Mouse (Mus musculus) forebrain, embryonic 13.5 days (tissue): Measurements from ENCODE around the gene Rrp12. TPM values are rescaled to one million over a fixed set of nuclear protein-coding genes. Genes with fewer than 3 reads are reported as not detected.
"Not testable (repeated sequence)": the region's sequence is repeated elsewhere in the genome, so short reads cannot be mapped to it uniquely, and the experiment has no call there.

Experiments
- ATAC-seq: fragments of 200-750 bp; cut with Nextera tagmentation; 2 replicates; pipeline ENCODE4 v1.8.0; 2017
- H3K27ac ChIP-seq: fragments of 300-500 bp; sonication (generic); 2 replicates; pipeline ENCODE4 v1.5.1; 2015; ENCODE audit warnings: inconsistent platforms, mild to moderate bottlenecking, moderate library complexity
- H3K27me3 ChIP-seq: fragments of 300-500 bp; sonication (generic); 2 replicates; pipeline ENCODE4 v1.6.1; 2015; ENCODE audit warnings: mild to moderate bottlenecking, inconsistent platforms
- H3K36me3 ChIP-seq: fragments of 300-500 bp; sonication (generic); 2 replicates; pipeline ENCODE4 v1.6.1; 2015; ENCODE audit warnings: mild to moderate bottlenecking, inconsistent platforms; ENCODE audit not compliant: poor library complexity, severe bottlenecking
- H3K4me1 ChIP-seq: fragments of 300-500 bp; sonication (generic); 2 replicates; pipeline ENCODE4 v1.6.1; 2015; ENCODE audit warnings: inconsistent platforms
- H3K4me2 ChIP-seq: fragments of 300-500 bp; sonication (generic); 2 replicates; pipeline ENCODE4 v1.6.1; 2015; ENCODE audit warnings: inconsistent platforms, mild to moderate bottlenecking, moderate library complexity
- H3K4me3 ChIP-seq: fragments of 300-500 bp; sonication (generic); 2 replicates; pipeline ENCODE4 v1.5.1; 2015; ENCODE audit warnings: mild to moderate bottlenecking, inconsistent platforms
- H3K9ac ChIP-seq: fragments of 300-500 bp; sonication (generic); 2 replicates; pipeline ENCODE4 v1.6.1; 2015; ENCODE audit warnings: mild to moderate bottlenecking, inconsistent platforms
- H3K9me3 ChIP-seq: fragments of 300-500 bp; sonication (generic); replicated peaks from 2 replicates; pipeline ENCODE4 v1.6.1; 2016; ENCODE audit warnings: inconsistent platforms
- WGBS: fragments of 180-500 bp; shearing (Covaris S2); methylation state at CpG from one replicate; pipeline ENCODE4 v1.1.7; 2015; 5-methylcytosine and 5-hydroxymethylcytosine counted together
- polyA plus RNA-seq: library from polyadenylated mRNA; unstranded; fragments of >200 nt; fragmentation: Nextera tagmentation; extraction: Ambion mirVana; gene quantifications from 2 replicates; pipeline ENCODE4 v1.2.1, GENCODE M21; 2015

Rrp12 gene
- polyA plus RNA-seq, 1 experiment from 2014 or later = 15.8 TPM

- 0 out of 2 replicates have a peak, but pooled peaks cover 4% of the 10 kb centered on the region for H3K4me1 ChIP-seq
- no peak for ATAC-seq
- no peak overlapping the region for H3K4me2 ChIP-seq
- 88% methylated on average over 3 of the region's 3 CpGs for WGBS
- no peaks in the 10 kb centered on the region; the same call in 1 of the 2 replicates for H3K9me3 ChIP-seq
- no peak overlapping the region for H3K27ac ChIP-seq
- no peak overlapping the region for H3K9ac ChIP-seq
- H3K36me3 ChIP-seq = peaks cover 16% of the 10 kb centered on the region
- H3K27me3 ChIP-seq = no peaks in the 10 kb centered on the region
- H3K4me3 ChIP-seq = no peak overlapping the region
These were observed 38.1 kb downstream of the Rrp12 start for GRCm38 (mm10) chr19:41857816-41858310.

- H3K4me2 ChIP-seq = no peak overlapping the region
- ATAC-seq = no peak
- no peaks in the 10 kb centered on the region for H3K27me3 ChIP-seq
- 91% methylated on average over 5 of the region's 5 CpGs for WGBS
- peaks cover 9% of the 10 kb centered on the region for H3K36me3 ChIP-seq
- 0 out of 2 replicates have a peak, but pooled peaks cover 4% of the 10 kb centered on the region for H3K4me1 ChIP-seq
- H3K9me3 ChIP-seq = no peaks in the 10 kb centered on the region; the same call in 1 of the 2 replicates
- no peak overlapping the region for H3K27ac ChIP-seq
- H3K4me3 ChIP-seq = no peak overlapping the region
- no peak overlapping the region for H3K9ac ChIP-seq
These were observed 38.7 kb downstream of the Rrp12 start for GRCm38 (mm10) chr19:41857086-41857762.

- 88% methylated on average over 4 of the region's 4 CpGs for WGBS
These were observed 43.5 kb downstream of the Rrp12 start for GRCm38 (mm10) chr19:41852423-41852822.

GRCm38 (mm10) chr19:41850719-41851543 is 45.0 kb downstream of the Rrp12 start:
- H3K36me3 ChIP-seq = no peaks in the 10 kb centered on the region
- H3K9me3 ChIP-seq = no peaks in the 10 kb centered on the region; the same call in 1 of the 2 replicates
- peak overlapping the region; percentile 50 for H3K9ac ChIP-seq

More at GRCm38 (mm10) chr19:41852423-41852822, 43.5 kb downstream of the Rrp12 start:
- H3K27me3 ChIP-seq = no peaks in the 10 kb centered on the region
- no peaks in the 10 kb centered on the region; the same call in 1 of the 2 replicates for H3K9me3 ChIP-seq
- no peak for ATAC-seq
- H3K4me2 ChIP-seq = no peak overlapping the region
- H3K36me3 ChIP-seq = no peaks in the 10 kb centered on the region
- no peak overlapping the region for H3K4me3 ChIP-seq
- H3K27ac ChIP-seq = no peak overlapping the region
- no peak overlapping the region for H3K9ac ChIP-seq
- H3K4me1 ChIP-seq = peaks cover 26% of the 10 kb centered on the region

GRCm38 (mm10) chr19:41850021-41850718 is 45.8 kb downstream of the Rrp12 start:
- H3K27me3 ChIP-seq = no peaks in the 10 kb centered on the region
- H3K9ac ChIP-seq = no peak overlapping the region
- ATAC-seq = no peak
- peak overlapping the region; percentile 92 for H3K27ac ChIP-seq
- peaks cover 42% of the 10 kb centered on the region for H3K4me1 ChIP-seq
- peak overlapping the region; percentile 47 for H3K4me2 ChIP-seq
- no peaks in the 10 kb centered on the region for H3K36me3 ChIP-seq
- no peak overlapping the region for H3K4me3 ChIP-seq
- no peaks in the 10 kb centered on the region; the same call in 1 of the 2 replicates for H3K9me3 ChIP-seq
- WGBS = 5% methylated on average over 6 of the region's 6 CpGs

More at GRCm38 (mm10) chr19:41850719-41851543, 45.0 kb downstream of the Rrp12 start:
- H3K4me1 ChIP-seq = peaks cover 35% of the 10 kb centered on the region
- H3K27ac ChIP-seq = peak overlapping the region; percentile 92
- WGBS = 10% methylated on average over 14 of the region's 14 CpGs
- H3K4me2 ChIP-seq = peak overlapping the region; percentile 47
- no peaks in the 10 kb centered on the region for H3K27me3 ChIP-seq
- H3K4me3 ChIP-seq = 0 out of 2 replicates have a peak overlapping the region, but pooled peaks have one; percentile 7
- ATAC-seq = no peak

GRCm38 (mm10) chr19:41847992-41848851 is 47.8 kb downstream of the Rrp12 start, which contains the start of gene Frat2:
Gene Frat2, minus strand, starts transcription at chr19:41848132.
- peak within 1 kb of the TSS; percentile 93 for H3K27ac ChIP-seq
- peaks cover 44% of the 10 kb centered on the region for H3K4me1 ChIP-seq
- no peaks in the 10 kb centered on the region for H3K27me3 ChIP-seq
- peak within 1 kb of the TSS; percentile 95 for H3K4me2 ChIP-seq
- peak within 1 kb of the TSS; percentile 90 for H3K4me3 ChIP-seq
- H3K9me3 ChIP-seq = no peaks in the 10 kb centered on the region; the same call in 1 of the 2 replicates
- H3K9ac ChIP-seq = peak within 1 kb of the TSS; percentile 94
- ATAC-seq = peak; percentile 96
- no peaks in the 10 kb centered on the region for H3K36me3 ChIP-seq
- under 1% methylated on average over 70 of the region's 72 CpGs for WGBS

GRCm38 (mm10) chr19:41847614-41847991 is 48.4 kb downstream of the Rrp12 start:
- Histone ChIP-seq H3K4me3 (peak overlapping the region; percentile 90), H3K4me2 (peak overlapping the region; percentile 95), H3K27ac (peak overlapping the region; percentile 93), H3K4me1 (peaks cover 44% of the 10 kb centered on the region), H3K9ac (peak overlapping the region; percentile 94)
- under 1% methylated on average over 41 of the region's 53 CpGs for WGBS
- peak; percentile 61 for ATAC-seq
- not testable (repeated sequence) for H3K36me3 ChIP-seq, H3K27me3 ChIP-seq, H3K9me3 ChIP-seq

GRCm38 (mm10) chr19:41847091-41847581 is 48.8 kb downstream of the Rrp12 start:
- H3K4me2 ChIP-seq = peak overlapping the region; percentile 95
- peak; percentile 3; the same call in 1 of the 2 replicates for ATAC-seq
- under 1% methylated on average over 64 of the region's 64 CpGs for WGBS

GRCm38 (mm10) chr19:41846366-41847090 is 49.4 kb downstream of the Rrp12 start:
- no peak for ATAC-seq
- Histone ChIP-seq H3K36me3 (no peaks in the 10 kb centered on the region), H3K27ac (peak overlapping the region; percentile 93; the same call in 1 of the 2 replicates), H3K27me3 (no peaks in the 10 kb centered on the region), H3K9ac (peak overlapping the region; percentile 94), H3K4me3 (peak overlapping the region; percentile 90), H3K4me1 (peaks cover 40% of the 10 kb centered on the region), H3K9me3 (no peaks in the 10 kb centered on the region), H3K4me2 (peak overlapping the region; percentile 95)
- WGBS = 8% methylated on average over 21 of the region's 21 CpGs

More at GRCm38 (mm10) chr19:41847091-41847581, 48.8 kb downstream of the Rrp12 start:
- Histone ChIP-seq H3K27ac (peak overlapping the region; percentile 93), H3K9me3 (no peaks in the 10 kb centered on the region), H3K4me1 (peaks cover 44% of the 10 kb centered on the region), H3K9ac (peak overlapping the region; percentile 94), H3K27me3 (no peaks in the 10 kb centered on the region), H3K4me3 (peak overlapping the region; percentile 90), H3K36me3 (no peaks in the 10 kb centered on the region)

GRCm38 (mm10) chr19:41844345-41844744 is 51.6 kb downstream of the Rrp12 start:
- H3K27ac ChIP-seq = no peak overlapping the region
- H3K27me3 ChIP-seq = no peaks in the 10 kb centered on the region
- H3K4me1 ChIP-seq = peaks cover 18% of the 10 kb centered on the region
- no peak overlapping the region for H3K4me2 ChIP-seq
- no peak overlapping the region for H3K4me3 ChIP-seq
- WGBS = 82% methylated on average over 6 of the region's 6 CpGs
- H3K9ac ChIP-seq = no peak overlapping the region
- H3K9me3 ChIP-seq = no peaks in the 10 kb centered on the region
- H3K36me3 ChIP-seq = no peaks in the 10 kb centered on the region
- ATAC-seq = no peak
